Mouse (Mus musculus) mouse trophoblast stem cell (cell line): ENCODE results near the gene Esp18.

Source experiments
- in situ Hi-C, 2 experiments: fragments of 300-500 bp; cut with MseI, MboI; formaldehyde crosslinking; loops; 2 replicates in 1 of 2; 3 replicates in 1 of 2; pipeline ENCODE4 v1.15.1; 2025

Gene Esp18

GRCm38 (mm10) chr17:39406059-39406458 lies at the start of gene Esp18:
Gene Esp18, plus strand, starts transcription at chr17:39406359.
- in situ Hi-C loops = no loop called here

GRCm38 (mm10) chr17:39363316-39363715 lies 42.8 kb upstream of the Esp18 start:
- in situ Hi-C loops = no loop called here
